Mouse (Mus musculus) midbrain, embryonic 12.5 days (tissue): ENCODE results near the gene Gm20388. TPM values are rescaled to one million over a fixed set of nuclear protein-coding genes. Genes with fewer than 3 reads are reported as not detected.

ENCODE experiments used
- ATAC-seq: fragments of 200-750 bp; cut with Nextera tagmentation; 2 replicates; pipeline ENCODE4 v1.8.0; 2017; ENCODE audit warnings: low read depth, moderate TSS enrichment, moderate library complexity; ENCODE audit not compliant: low FRiP score
- H3K27ac ChIP-seq: fragments of 300-500 bp; sonication (generic); replicated peaks from 2 replicates; pipeline ENCODE4 v1.5.1; 2016; ENCODE audit warnings: mild to moderate bottlenecking
- H3K27me3 ChIP-seq: fragments of 300-500 bp; sonication (generic); 2 replicates; pipeline ENCODE4 v1.6.1; 2016; ENCODE audit warnings: mild to moderate bottlenecking
- H3K36me3 ChIP-seq: fragments of 300-500 bp; sonication (generic); 2 replicates; pipeline ENCODE4 v1.6.1; 2016
- H3K4me1 ChIP-seq: fragments of 300-500 bp; sonication (generic); 2 replicates; pipeline ENCODE4 v1.6.1; 2016
- H3K4me2 ChIP-seq: fragments of 300-500 bp; sonication (generic); replicated peaks from 2 replicates; pipeline ENCODE4 v1.6.1; 2016; ENCODE audit warnings: mild to moderate bottlenecking, moderate library complexity
- H3K4me3 ChIP-seq: fragments of 300-500 bp; sonication (generic); 2 replicates; pipeline ENCODE4 v1.5.1; 2016; ENCODE audit warnings: mild to moderate bottlenecking
- H3K9ac ChIP-seq: fragments of 300-500 bp; sonication (generic); replicated peaks from 2 replicates; pipeline ENCODE4 v1.6.1; 2016; ENCODE audit warnings: mild to moderate bottlenecking, moderate library complexity
- H3K9me3 ChIP-seq: fragments of 300-500 bp; sonication (generic); 2 replicates; pipeline ENCODE4 v1.6.1; 2016; ENCODE audit warnings: mild to moderate bottlenecking
- WGBS: fragments of 180-500 bp; shearing (Covaris S2); methylation state at CpG from one replicate; pipeline ENCODE4 v1.1.7; 2016; 5-methylcytosine and 5-hydroxymethylcytosine counted together
- polyA plus RNA-seq: library from polyadenylated mRNA; unstranded; fragments of >200 nt; fragmentation: Nextera tagmentation; extraction: Ambion mirVana; gene quantifications from 2 replicates; pipeline ENCODE4 v1.2.1, GENCODE M21; 2016

Gm20388 gene
- polyA plus RNA-seq, 1 experiment from 2014 or later, result not detected

DNA sequence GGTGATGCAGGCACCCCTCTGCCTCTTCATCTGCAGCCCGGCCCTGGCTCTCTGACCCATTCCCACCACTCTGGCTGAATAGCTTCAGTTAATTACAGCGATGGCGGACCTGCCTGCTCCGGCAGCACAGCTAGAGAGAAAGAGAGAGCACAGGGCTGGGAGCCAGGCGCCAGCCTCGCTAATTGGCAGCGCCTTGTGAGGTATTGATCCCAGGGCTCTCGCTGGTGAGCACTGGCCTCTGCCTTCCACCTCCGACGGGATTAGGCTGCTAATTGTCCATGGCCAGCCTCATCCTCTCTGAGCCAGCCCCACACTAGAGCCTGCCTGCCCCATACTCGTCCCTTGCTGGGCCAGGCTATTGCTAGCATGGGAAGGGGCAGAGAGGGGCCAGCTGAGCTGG lies 649.0 kb downstream of the Gm20388 start:
- Histone ChIP-seq H3K4me3 (no peak overlapping the region), H3K27me3 (peaks cover 6% of the 10 kb centered on the region; the same call in 1 of the 2 replicates), H3K4me2 (0 out of 2 replicates have a peak overlapping the region, but pooled peaks have one; percentile 9), H3K9ac (peak overlapping the region; percentile 37; the same call in 1 of the 2 replicates), H3K27ac (peak overlapping the region; percentile 87), H3K36me3 (peaks cover 5% of the 10 kb centered on the region; the same call in 1 of the 2 replicates), H3K4me1 (peaks cover 100% of the 10 kb centered on the region), H3K9me3 (no peaks in the 10 kb centered on the region)
- 7% methylated on average over 11 of the region's 11 CpGs for WGBS
- ATAC-seq, result peak; percentile 20; the same call in 1 of the 2 replicates

DNA sequence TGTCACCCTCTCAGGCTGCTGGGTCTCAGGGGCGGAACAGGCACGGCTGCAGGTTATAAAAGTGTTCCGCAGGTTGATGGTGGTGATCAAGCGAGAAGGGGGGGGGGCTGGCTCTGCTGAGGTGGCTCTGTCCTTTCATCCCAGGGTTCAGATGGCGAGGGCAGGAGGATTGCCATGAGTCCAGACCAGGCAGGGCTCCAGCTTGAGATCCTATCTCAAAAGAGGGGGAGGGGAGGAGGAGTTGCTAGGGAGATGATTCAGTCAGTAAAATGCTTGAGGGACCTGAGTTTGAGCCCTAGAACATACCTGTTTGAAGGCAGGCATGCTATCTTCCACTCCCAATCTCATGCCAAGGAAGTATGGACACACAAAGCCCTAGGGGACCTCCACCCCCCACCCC lies 649.9 kb downstream of the Gm20388 start:
- peaks cover 6% of the 10 kb centered on the region; the same call in 1 of the 2 replicates for H3K27me3 ChIP-seq
- 74% methylated on average over 5 of the region's 5 CpGs for WGBS
- no peak overlapping the region for H3K4me2 ChIP-seq
- H3K9ac ChIP-seq, result no peak overlapping the region
- no peak for ATAC-seq
- H3K9me3 ChIP-seq, result no peaks in the 10 kb centered on the region
- H3K4me1 ChIP-seq, result peaks cover 99% of the 10 kb centered on the region
- peak overlapping the region; percentile 87 for H3K27ac ChIP-seq
- H3K36me3 ChIP-seq, result 0 out of 2 replicates have a peak, but pooled peaks cover 4% of the 10 kb centered on the region
- no peak overlapping the region for H3K4me3 ChIP-seq

DNA sequence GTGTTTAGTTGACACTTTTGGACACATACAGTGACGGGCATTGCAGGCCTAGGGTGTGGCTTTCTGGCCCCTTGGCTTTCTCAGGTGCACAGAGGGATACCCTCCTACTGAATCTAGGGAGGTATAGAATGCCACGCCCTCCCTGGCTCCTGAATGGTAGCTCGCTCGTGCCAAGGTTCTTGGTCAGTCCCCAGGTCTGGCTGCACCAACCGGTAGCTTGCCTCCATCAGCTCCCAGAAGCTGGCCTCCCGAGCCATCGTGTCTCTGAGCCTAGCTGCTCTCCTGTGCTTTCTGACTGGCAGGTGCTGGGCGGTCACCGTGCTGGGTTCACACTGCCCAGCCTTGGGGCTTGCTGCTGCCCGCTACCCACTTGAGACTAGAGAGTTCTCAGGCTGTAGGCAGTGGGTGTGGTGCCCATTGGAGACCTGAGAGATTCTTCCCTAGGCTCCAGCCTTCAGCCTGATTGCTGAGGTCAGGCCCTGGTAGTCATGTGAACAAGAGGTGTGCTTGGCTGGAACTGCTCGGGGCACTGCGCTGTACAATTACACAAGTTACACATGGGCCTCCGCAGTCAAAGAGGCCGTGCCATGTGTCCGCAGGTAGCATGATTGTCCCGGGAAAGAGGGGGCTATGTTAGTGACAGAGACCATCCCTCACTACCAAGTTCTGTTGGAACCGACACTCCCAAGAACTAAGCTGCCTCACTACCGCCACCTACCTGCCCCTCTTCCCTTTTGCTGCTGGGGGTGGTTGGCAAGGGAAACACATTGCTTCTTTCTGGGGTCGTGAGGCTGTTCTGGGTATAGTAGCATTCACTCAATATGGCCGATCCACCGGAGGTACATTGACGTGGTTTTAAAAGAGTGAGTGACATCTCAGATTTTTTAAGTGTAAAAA lies 651.1 kb downstream of the Gm20388 start:
- H3K27me3 ChIP-seq, result peaks cover 6% of the 10 kb centered on the region; the same call in 1 of the 2 replicates
- peak overlapping the region; percentile 88 for H3K27ac ChIP-seq
- peaks cover 99% of the 10 kb centered on the region for H3K4me1 ChIP-seq
- H3K4me2 ChIP-seq, result no peak overlapping the region
- H3K9ac ChIP-seq, result no peak overlapping the region
- H3K36me3 ChIP-seq, result peaks cover 11% of the 10 kb centered on the region
- no peaks in the 10 kb centered on the region for H3K9me3 ChIP-seq
- WGBS, result 82% methylated on average over 22 of the region's 22 CpGs
- no peak overlapping the region for H3K4me3 ChIP-seq
- no peak for ATAC-seq

DNA sequence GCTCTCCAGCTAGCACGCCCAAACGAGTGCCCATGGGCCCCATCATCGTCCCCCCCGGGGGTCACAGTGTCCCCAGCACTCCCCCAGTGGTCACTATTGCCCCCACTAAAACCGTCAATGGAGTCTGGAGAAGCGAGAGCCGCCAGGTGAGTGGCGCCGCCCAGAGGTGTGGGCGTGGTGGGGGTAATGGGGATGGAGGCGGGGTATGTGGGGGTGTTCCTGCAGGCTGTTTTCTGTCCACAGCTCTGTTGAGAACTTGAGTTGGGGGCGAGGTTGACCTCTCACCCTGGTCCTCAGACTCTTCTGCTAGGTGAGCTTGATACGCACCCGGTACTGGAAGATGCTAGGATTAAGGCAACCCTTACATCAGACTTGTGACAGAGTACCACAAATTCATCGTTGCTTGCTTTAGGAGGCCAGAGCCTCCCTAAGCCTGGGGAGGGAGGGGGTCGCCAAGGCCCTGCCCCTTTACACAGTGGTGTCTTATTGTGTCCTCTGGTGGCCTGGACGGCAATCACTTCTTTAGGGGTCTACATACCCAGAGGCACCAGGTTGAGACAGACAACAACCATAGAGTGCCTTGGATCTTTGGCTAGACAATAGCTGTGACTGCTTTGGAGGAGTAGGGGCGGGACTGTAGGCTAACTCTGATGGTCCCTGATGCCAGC lies 652.2 kb downstream of the Gm20388 start:
- peaks cover 6% of the 10 kb centered on the region; the same call in 1 of the 2 replicates for H3K27me3 ChIP-seq
- 0 out of 2 replicates have a peak overlapping the region, but pooled peaks have one; percentile 1 for H3K9ac ChIP-seq
- no peak overlapping the region for H3K4me3 ChIP-seq
- no peaks in the 10 kb centered on the region for H3K9me3 ChIP-seq
- ATAC-seq, result no peak
- 78% methylated on average over 18 of the region's 18 CpGs for WGBS
- peak overlapping the region; percentile 88 for H3K27ac ChIP-seq
- H3K4me1 ChIP-seq, result peaks cover 90% of the 10 kb centered on the region
- peaks cover 22% of the 10 kb centered on the region for H3K36me3 ChIP-seq
- no peak overlapping the region for H3K4me2 ChIP-seq

DNA sequence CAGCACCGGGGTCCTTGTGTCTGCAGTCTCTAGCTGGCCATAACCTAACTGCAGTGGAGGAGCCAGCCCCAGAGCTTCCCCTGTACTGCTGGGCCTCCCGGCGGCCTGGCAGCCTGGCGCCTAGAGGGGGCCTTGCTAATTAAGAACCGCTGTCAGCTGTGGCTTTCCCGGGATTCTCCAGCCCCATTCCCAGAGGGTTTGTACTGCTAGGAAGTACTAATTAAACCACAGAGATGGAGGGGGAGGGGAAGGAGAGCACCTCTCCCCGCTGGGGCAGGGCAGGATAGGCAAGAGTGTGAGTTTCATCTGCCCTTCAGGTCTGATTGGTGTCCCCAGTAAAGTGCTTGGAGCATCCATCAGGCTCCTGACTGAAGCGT lies 652.7 kb downstream of the Gm20388 start:
- H3K9me3 ChIP-seq, result no peaks in the 10 kb centered on the region
- 0 out of 2 replicates have a peak overlapping the region, but pooled peaks have one; percentile 1 for H3K9ac ChIP-seq
- 13% methylated on average over 8 of the region's 8 CpGs for WGBS
- peak; percentile 36 for ATAC-seq
- no peak overlapping the region for H3K4me3 ChIP-seq
- peaks cover 85% of the 10 kb centered on the region for H3K4me1 ChIP-seq
- H3K4me2 ChIP-seq, result peak overlapping the region; percentile 15
- H3K27ac ChIP-seq, result peak overlapping the region; percentile 88
- H3K36me3 ChIP-seq, result peaks cover 27% of the 10 kb centered on the region
- H3K27me3 ChIP-seq, result peaks cover 2% of the 10 kb centered on the region; the same call in 1 of the 2 replicates

DNA sequence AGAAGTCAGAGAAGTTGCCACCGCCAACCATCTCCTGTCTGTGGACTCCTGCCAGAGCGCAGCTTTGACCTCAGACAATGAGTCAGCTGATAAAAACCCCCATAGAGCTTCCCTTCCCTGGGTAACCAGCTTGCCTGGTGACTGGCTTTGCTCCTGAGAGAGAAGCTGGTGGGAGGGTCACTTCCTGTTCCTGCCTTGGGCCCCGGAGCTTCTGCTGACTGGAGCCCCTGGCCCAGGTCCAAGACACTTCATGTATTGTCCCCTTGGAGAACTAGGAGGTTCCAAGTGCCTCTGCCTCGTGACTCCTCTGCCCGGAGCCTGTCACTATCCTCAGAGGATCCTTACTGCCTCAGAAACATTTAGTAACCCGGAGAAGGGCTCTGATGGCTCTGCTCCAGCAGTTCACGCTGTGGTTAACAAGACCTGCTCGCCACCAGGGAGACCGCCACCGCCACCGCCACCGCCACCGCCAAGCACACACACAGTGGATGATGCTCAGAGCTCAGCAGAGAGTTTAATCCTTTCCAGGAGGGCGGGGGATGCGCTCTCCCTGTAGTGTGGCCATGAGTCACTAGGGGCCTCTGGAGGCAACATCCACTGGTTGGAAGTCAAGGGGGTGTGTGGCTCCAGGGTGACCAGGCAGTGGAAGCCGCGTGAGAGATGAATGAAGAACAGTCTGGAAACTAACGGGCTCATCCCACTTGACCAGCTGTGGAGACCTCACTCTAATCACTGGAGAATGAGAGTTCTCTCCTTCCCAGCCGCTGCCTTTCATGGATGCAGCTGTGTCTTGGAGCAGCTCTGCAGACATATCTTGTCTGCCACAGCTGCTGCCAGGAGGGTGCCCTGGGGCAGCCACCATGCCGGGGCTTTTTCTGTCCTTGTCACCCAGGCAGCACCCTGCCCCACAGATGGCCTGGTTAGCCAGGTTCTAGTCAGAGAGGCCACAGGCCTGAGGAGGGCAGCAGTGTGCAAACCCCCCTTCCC lies 653.5 kb downstream of the Gm20388 start:
- WGBS, result 9% methylated on average over 20 of the region's 20 CpGs
- Histone ChIP-seq H3K27ac (peak overlapping the region; percentile 88), H3K4me1 (peaks cover 77% of the 10 kb centered on the region), H3K36me3 (peaks cover 35% of the 10 kb centered on the region), H3K4me3 (no peak overlapping the region), H3K27me3 (no peaks in the 10 kb centered on the region; the same call in 1 of the 2 replicates), H3K9ac (no peak overlapping the region; the same call in 1 of the 2 replicates), H3K9me3 (no peaks in the 10 kb centered on the region), H3K4me2 (peak overlapping the region; percentile 15)
- peak; percentile 46 for ATAC-seq

DNA sequence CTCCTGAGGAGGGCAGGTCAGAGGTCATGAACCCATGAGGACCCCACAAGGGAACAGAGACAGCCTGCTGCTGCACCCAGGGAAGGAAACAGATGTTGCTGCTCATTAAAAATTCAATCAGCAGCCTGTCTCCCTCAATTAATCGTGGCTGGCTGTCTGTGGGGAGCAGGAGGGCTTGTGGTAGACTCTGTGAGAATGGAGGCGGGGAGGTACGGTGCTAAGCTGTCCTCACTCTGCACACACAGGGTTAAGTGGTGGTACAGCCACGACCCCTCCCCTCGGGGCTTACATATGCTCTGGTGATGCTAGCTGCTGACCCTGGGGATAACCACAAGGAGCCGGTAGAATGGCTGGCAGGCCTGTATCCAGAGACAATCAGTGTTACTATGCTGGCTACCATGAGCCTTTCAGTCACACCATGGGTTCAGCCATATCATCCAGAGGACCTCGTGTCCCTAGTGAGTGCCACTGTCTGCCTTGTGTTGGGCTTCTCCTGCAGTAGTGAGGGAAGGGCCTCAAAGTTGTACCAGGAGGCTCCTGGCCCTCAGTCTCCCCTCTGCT lies 654.6 kb downstream of the Gm20388 start:
- Histone ChIP-seq H3K9ac (peak overlapping the region; percentile 6; the same call in 1 of the 2 replicates), H3K27ac (peak overlapping the region; percentile 88), H3K4me2 (0 out of 2 replicates have a peak overlapping the region, but pooled peaks have one; percentile 9), H3K9me3 (no peaks in the 10 kb centered on the region), H3K27me3 (no peaks in the 10 kb centered on the region; the same call in 1 of the 2 replicates), H3K36me3 (peaks cover 46% of the 10 kb centered on the region), H3K4me3 (no peak overlapping the region), H3K4me1 (peaks cover 66% of the 10 kb centered on the region)
- peak; percentile 28 for ATAC-seq
- WGBS, result 10% methylated on average over 7 of the region's 7 CpGs

DNA sequence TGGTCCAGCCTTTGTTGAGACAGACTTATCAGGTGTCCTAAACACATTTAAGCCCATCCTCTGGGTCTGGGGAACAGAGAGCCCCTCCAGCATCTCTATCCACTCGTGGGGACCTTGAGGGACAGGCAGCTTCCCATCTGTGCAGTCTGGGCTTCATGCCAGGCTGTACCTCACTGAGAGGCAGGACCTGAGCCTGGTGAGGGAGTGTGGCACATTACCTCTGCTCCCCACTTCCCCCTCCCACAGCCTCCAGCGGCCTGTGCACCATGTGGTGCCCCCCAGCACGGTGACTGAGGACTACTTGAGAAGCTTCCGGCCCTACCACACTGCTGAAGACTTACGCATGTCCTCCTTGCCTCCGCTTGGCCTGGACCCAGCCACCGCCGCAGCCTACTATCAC lies 656.0 kb downstream of the Gm20388 start:
- 93% methylated on average over 8 of the region's 8 CpGs for WGBS
- Histone ChIP-seq H3K4me3 (no peak overlapping the region), H3K36me3 (peaks cover 59% of the 10 kb centered on the region), H3K4me1 (peaks cover 55% of the 10 kb centered on the region), H3K9ac (no peak overlapping the region), H3K27ac (0 out of 2 replicates have a peak overlapping the region, but pooled peaks have one; percentile 88), H3K27me3 (no peaks in the 10 kb centered on the region; the same call in 1 of the 2 replicates), H3K9me3 (no peaks in the 10 kb centered on the region), H3K4me2 (no peak overlapping the region)
- ATAC-seq, result no peak

DNA sequence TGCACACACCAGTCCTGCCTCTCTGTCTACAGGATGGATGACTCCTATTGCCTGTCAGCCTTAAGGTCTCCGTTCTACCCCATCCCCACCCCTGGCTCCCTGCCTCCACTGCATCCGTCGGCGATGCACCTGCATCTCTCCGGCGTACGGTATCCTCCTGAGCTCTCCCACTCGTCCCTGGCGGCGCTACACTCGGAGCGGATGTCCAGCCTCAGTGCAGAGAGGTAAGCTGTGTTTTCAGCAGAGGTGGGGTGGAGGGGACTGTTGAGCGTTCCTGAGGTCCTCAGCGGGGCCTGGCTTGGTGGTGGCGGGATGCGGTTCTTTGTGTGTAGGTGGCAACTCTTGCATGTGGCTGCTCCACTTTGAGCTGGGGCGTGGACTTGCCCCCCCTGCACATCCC lies 657.1 kb downstream of the Gm20388 start:
- H3K27me3 ChIP-seq, result no peaks in the 10 kb centered on the region
- no peak for ATAC-seq
- no peak overlapping the region for H3K4me3 ChIP-seq
- 97% methylated on average over 17 of the region's 17 CpGs for WGBS
- H3K9ac ChIP-seq, result no peak overlapping the region
- no peaks in the 10 kb centered on the region for H3K9me3 ChIP-seq
- no peak overlapping the region for H3K4me2 ChIP-seq
- peaks cover 44% of the 10 kb centered on the region for H3K4me1 ChIP-seq
- H3K27ac ChIP-seq, result peak overlapping the region; percentile 2
- peaks cover 66% of the 10 kb centered on the region for H3K36me3 ChIP-seq

DNA sequence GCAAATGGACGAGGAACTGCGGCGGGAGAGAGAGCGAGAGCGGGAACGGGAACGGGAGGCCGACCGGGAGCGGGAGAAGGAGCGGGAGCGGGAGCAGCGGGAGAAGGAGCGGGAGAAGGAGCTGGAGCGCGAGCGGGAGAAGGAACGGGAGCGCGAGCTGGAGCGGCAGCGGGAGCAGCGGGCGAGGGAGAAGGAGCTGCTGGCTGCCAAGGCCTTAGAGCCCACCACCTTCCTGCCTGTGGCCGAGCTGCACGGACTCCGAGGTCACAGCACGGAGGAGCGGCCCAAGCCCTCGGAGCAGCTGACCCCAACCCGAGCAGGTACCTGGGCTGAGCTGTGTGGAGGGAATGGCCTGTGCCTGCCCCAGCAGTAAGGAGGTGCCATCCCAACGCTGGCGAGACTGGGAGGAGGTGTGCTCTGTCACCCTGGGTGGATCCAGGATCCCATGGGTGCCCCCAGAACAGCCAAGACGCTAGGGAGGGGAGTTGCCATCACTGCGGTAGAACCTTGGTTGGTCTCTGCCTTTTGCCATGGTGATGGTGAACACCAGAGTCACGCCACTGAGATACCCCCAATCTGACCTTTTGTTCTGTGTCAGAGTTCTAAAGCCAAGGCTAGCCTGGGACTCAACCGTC lies 657.6 kb downstream of the Gm20388 start:
- Histone ChIP-seq H3K36me3 (peaks cover 72% of the 10 kb centered on the region), H3K9ac (no peak overlapping the region), H3K4me1 (peaks cover 39% of the 10 kb centered on the region), H3K9me3 (no peaks in the 10 kb centered on the region), H3K4me2 (no peak overlapping the region), H3K27me3 (no peaks in the 10 kb centered on the region), H3K27ac (peak overlapping the region; percentile 2), H3K4me3 (no peak overlapping the region)
- ATAC-seq, result no peak
- 95% methylated on average over 37 of the region's 37 CpGs for WGBS
